ENCODE assay signal across 8 mouse cellular contexts in genomic region chr19:30031468-30031931, GRCm38 (mm10). TPM values are rescaled to one million over a fixed set of nuclear protein-coding genes. Genes with fewer than 3 reads are reported as not detected.
DNase-seq lines count a peak whose midpoint lies in the region; ATAC-seq and TF ChIP-seq lines count a peak whose summit lies in the region.

No protein-coding gene starts in this region.

- peak overlapping the region; percentile 98; the same call in 1 of the 2 replicates for H3K27ac ChIP-seq in embryonic facial prominence, embryonic 12.5 days
- 0 out of 2 replicates have a peak overlapping the region, but pooled peaks have one; percentile 95 for H3K27ac ChIP-seq in hindbrain, embryonic 14.5 days

- peak overlapping the region; percentile 72 for H3K4me2 ChIP-seq in embryonic facial prominence, embryonic 12.5 days (replicated peaks)
- peak overlapping the region; percentile 74 for H3K4me2 ChIP-seq in hindbrain, embryonic 14.5 days (replicated peaks)

- no peaks in the 10 kb centered on the region for H3K27me3 ChIP-seq in embryonic facial prominence, embryonic 12.5 days
- no peaks in the 10 kb centered on the region for H3K27me3 ChIP-seq in hindbrain, embryonic 14.5 days (ENCODE audit: control insufficient read depth, insufficient read depth, low read length)

- H3K9ac ChIP-seq in embryonic facial prominence, embryonic 12.5 days = peak overlapping the region; percentile 100
- peak overlapping the region; percentile 96 for H3K9ac ChIP-seq in hindbrain, embryonic 14.5 days

- H3K9me3 ChIP-seq in embryonic facial prominence, embryonic 12.5 days = no peaks in the 10 kb centered on the region
- H3K9me3 ChIP-seq in hindbrain, embryonic 14.5 days (ENCODE audit: control insufficient read depth, low read length) = no peaks in the 10 kb centered on the region

- peak overlapping the region; percentile 94 for H3K4me3 ChIP-seq in lung, adult 2 months (replicated peaks; ENCODE audit: extremely low read depth, low read depth, low read length)
- peak overlapping the region; percentile 96 for H3K4me3 ChIP-seq in embryonic facial prominence, embryonic 12.5 days
- peak overlapping the region; percentile 89 for H3K4me3 ChIP-seq in hindbrain, embryonic 14.5 days (replicated peaks; ENCODE audit: low read length)

- peaks cover 15% of the 10 kb centered on the region for H3K4me1 ChIP-seq in lung, adult 2 months (ENCODE audit: control insufficient read depth, insufficient read depth, low read length)
- peaks cover 23% of the 10 kb centered on the region for H3K4me1 ChIP-seq in embryonic facial prominence, embryonic 12.5 days
- H3K4me1 ChIP-seq in hindbrain, embryonic 14.5 days (replicated peaks; ENCODE audit: control insufficient read depth, insufficient read depth, low read length) = peaks cover 37% of the 10 kb centered on the region

- TF ChIP-seq POLR2A in lung, adult 2 months (IDR thresholded peaks at IDR 0.05; ENCODE audit: borderline replicate concordance, extremely low read depth, low read depth, low read length) = no peak

- H3K36me3 ChIP-seq in embryonic facial prominence, embryonic 12.5 days = no peaks in the 10 kb centered on the region
- no peaks in the 10 kb centered on the region for H3K36me3 ChIP-seq in hindbrain, embryonic 14.5 days (replicated peaks; ENCODE audit: control insufficient read depth, insufficient read depth)

- no peak for ATAC-seq in embryonic facial prominence, embryonic 12.5 days (ENCODE audit: insufficient number of reproducible peaks, insufficient read depth, low FRiP score, low TSS enrichment)
- no peak for ATAC-seq in hindbrain, embryonic 14.5 days (ENCODE audit: low FRiP score)
- ATAC-seq in megakaryocyte-erythroid progenitor cell, adult 5-6 weeks (replicated peaks; ENCODE audit: low FRiP score, low TSS enrichment, poor library complexity, severe bottlenecking) = no peak

- DNase-seq in lung, adult 2 months = no peak
- no peak for DNase-seq in lung, postnatal 25 days (ENCODE audit: low spot score)
- no peak for DNase-seq in hindbrain, embryonic 14.5 days (ENCODE audit: low spot score)
- peak; percentile 34 for DNase-seq in lung, postnatal 10 days
- no peak for DNase-seq in urinary bladder, postnatal 14 days (ENCODE audit: low spot score)
- DNase-seq in gastrocnemius, adult 8-10 months (ENCODE audit: low spot score in 2 of 2) = no peak

- under 1% methylated on average over 7 of the region's 7 CpGs for WGBS in lung, adult 2 months
- 4% methylated on average over 7 of the region's 7 CpGs for WGBS in embryonic facial prominence, embryonic 12.5 days
- WGBS in hindbrain, embryonic 14.5 days = 3% methylated on average over 7 of the region's 7 CpGs

- TF ChIP-seq CTCF in lung, adult 2 months (IDR thresholded peaks at IDR 0.05; ENCODE audit: insufficient read depth, low read length) = no peak

RNA-seq across cellular contexts. Expression of gene Uhrf2, which starts 1.2 kb away (rescaled TPM):
- 19.3 and 27.5 TPM in 2 replicates for polyA plus RNA-seq in lung, adult 2 months (2012; rRNA removed)
- 100.0 and 102 TPM in 2 replicates for polyA plus RNA-seq in embryonic facial prominence, embryonic 12.5 days (2016; fragmentation: Nextera tagmentation; extraction: Ambion mirVana)
- polyA plus RNA-seq in hindbrain, embryonic 14.5 days (2014; fragmentation: Nextera tagmentation; extraction: Ambion mirVana) = 52.3 and 59.2 TPM in 2 replicates
- total RNA-seq in megakaryocyte-erythroid progenitor cell, adult 5-6 weeks (2014; fragmentation: Nextera tagmentation) = 97.2 and 116 TPM in 2 replicates
- total RNA-seq in megakaryocyte-erythroid progenitor cell, adult 5-6 weeks (2017) = 82.3 and 101 TPM in 2 replicates
- 10 to 100 TPM; 10.1 to 14.6 (median 12.9) TPM for total RNA-seq in gastrocnemius, adult 8-10 months (2022)

RNA-seq across cellular contexts. Expression of gene Trpd52l3, which starts 27.9 kb away (rescaled TPM):
- not detected in 2 replicates for polyA plus RNA-seq in lung, adult 2 months (2012; rRNA removed)
- not detected in 2 replicates for polyA plus RNA-seq in embryonic facial prominence, embryonic 12.5 days (2016; fragmentation: Nextera tagmentation; extraction: Ambion mirVana)
- polyA plus RNA-seq in hindbrain, embryonic 14.5 days (2014; fragmentation: Nextera tagmentation; extraction: Ambion mirVana) = not detected in 2 replicates
- total RNA-seq in megakaryocyte-erythroid progenitor cell, adult 5-6 weeks (2014; fragmentation: Nextera tagmentation) = not detected in 2 replicates
- not detected in 2 replicates for total RNA-seq in megakaryocyte-erythroid progenitor cell, adult 5-6 weeks (2017)
- not detected for total RNA-seq in gastrocnemius, adult 8-10 months (2022)
